Mouse (Mus musculus): ENCODE data around the gene Gm20388. TPM values are rescaled to one million over a fixed set of nuclear protein-coding genes. Genes with fewer than 3 reads are reported as not detected.
A peak's percentile ranks its signal among the peaks of the same experiment; 100 is the strongest.

The Gm20388 gene
- polyA plus RNA-seq, 1 experiment from 2014 or later, result not detected

DNA sequence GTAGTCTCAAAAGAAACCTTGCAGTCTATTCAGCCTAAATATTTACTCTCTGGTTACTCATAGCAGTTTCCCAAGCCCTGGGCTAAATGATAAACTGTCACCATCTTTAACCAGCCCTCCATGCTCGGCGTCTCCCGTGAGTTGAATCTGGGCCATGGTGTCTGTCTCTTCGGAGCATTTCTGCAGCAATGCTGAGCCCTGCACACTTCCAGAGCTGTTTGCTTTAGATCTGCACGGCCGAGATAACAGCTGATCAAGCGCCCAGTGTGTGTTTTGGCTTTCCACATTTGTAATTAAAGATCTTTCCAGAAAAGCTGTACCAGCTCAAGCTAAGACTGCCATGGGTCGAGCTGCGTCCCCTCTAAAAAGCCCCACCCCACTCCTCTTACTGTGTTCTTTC, 1068.6 kb downstream of the Gm20388 start:
- Histone ChIP-seq H3K36me3 (ENCODE audit: control insufficient read depth, insufficient read depth, low read length) (no peaks in the 10 kb centered on the region), H3K27me3 (ENCODE audit: control insufficient read depth, insufficient read depth, low read length) (peaks cover 12% of the 10 kb centered on the region), H3K4me1 (ENCODE audit: control insufficient read depth, insufficient read depth, low read length) (0 out of 2 replicates have a peak, but pooled peaks cover 4% of the 10 kb centered on the region), H3K9me3 (ENCODE audit: control insufficient read depth, low read length) (no peaks in the 10 kb centered on the region), H3K4me2 (ENCODE audit: low read depth, severe bottlenecking) (no peak overlapping the region), H3K27ac (replicated peaks; ENCODE audit: low read depth, low read length) (no peak overlapping the region), H3K9ac (ENCODE audit: low read length) (no peak overlapping the region), H3K4me3 (ENCODE audit: low read depth, low read length) (no peak overlapping the region)
- no peak for ATAC-seq (ENCODE audit: insufficient number of reproducible peaks, low FRiP score, low TSS enrichment, low read depth)
- no peak for DNase-seq (ENCODE audit: low spot score)
- WGBS, result 75% methylated on average over 9 of the region's 9 CpGs

DNA sequence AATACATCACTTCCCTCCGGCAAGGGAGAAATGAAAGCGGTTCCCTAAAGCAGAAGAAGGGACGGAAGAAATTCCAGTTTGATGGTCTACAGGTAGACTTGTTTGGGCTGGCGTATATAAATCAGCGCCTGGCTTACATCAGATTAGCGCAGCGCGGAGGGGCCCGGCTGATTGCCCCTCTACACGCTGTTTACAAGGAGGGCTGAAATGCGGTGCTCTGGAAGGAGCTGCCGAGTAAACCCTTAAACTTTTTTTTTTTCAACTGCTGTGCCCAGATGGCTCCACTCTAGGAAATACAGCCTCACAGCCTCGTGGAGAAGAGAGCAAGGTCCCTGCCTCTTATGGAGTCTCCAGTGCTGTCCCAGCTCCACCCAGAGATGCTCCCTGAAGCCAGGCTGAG, 1070.3 kb downstream of the Gm20388 start:
- Histone ChIP-seq H3K27ac (replicated peaks; ENCODE audit: low read depth, low read length) (no peak overlapping the region), H3K4me2 (ENCODE audit: low read depth, severe bottlenecking) (peak overlapping the region; percentile 28; the same call in 1 of the 2 replicates), H3K27me3 (ENCODE audit: control insufficient read depth, insufficient read depth, low read length) (0 out of 2 replicates have a peak, but pooled peaks cover 4% of the 10 kb centered on the region)

DNA sequence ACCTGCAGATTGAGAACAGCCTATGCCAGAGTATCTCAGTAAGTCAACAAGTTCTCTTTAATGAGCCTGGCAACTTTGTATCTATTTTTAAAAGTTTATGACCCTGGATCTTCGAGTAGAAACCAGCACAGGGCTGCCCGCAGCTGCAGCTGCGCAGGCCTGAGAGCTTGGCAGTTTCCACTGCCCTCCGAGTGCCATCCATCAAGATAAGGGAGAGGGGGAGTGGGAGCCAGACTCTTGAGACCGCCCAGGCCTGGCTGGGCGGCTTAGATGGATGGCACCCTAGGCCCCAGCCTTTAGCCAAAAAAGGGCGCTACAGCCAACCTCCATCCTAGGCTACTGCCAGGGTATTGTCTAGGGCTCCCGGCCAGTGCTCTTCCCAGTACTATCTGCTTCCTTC, 1074.2 kb downstream of the Gm20388 start:
- 45% methylated on average over 8 of the region's 8 CpGs for WGBS
- Histone ChIP-seq H3K9me3 (ENCODE audit: control insufficient read depth, low read length) (no peaks in the 10 kb centered on the region), H3K4me1 (ENCODE audit: control insufficient read depth, insufficient read depth, low read length) (0 out of 2 replicates have a peak, but pooled peaks cover 4% of the 10 kb centered on the region), H3K36me3 (ENCODE audit: control insufficient read depth, insufficient read depth, low read length) (no peaks in the 10 kb centered on the region), H3K27me3 (ENCODE audit: control insufficient read depth, insufficient read depth, low read length) (0 out of 2 replicates have a peak, but pooled peaks cover 7% of the 10 kb centered on the region), H3K9ac (ENCODE audit: low read length) (no peak overlapping the region), H3K4me3 (ENCODE audit: low read depth, low read length) (no peak overlapping the region), H3K4me2 (ENCODE audit: low read depth, severe bottlenecking) (no peak overlapping the region), H3K27ac (replicated peaks; ENCODE audit: low read depth, low read length) (no peak overlapping the region)
- DNase-seq (ENCODE audit: low spot score) (no peak), ATAC-seq (ENCODE audit: insufficient number of reproducible peaks, low FRiP score, low TSS enrichment, low read depth) (no peak)

More for the DNA sequence above, 1070.3 kb downstream of the Gm20388 start:
- no peak overlapping the region for H3K4me3 ChIP-seq (ENCODE audit: low read depth, low read length)
- peak; percentile 56 for DNase-seq (ENCODE audit: low spot score)
- no peak for ATAC-seq (ENCODE audit: insufficient number of reproducible peaks, low FRiP score, low TSS enrichment, low read depth)
- H3K36me3 ChIP-seq (ENCODE audit: control insufficient read depth, insufficient read depth, low read length), result no peaks in the 10 kb centered on the region
- H3K4me1 ChIP-seq (ENCODE audit: control insufficient read depth, insufficient read depth, low read length), result 0 out of 2 replicates have a peak, but pooled peaks cover 4% of the 10 kb centered on the region
- 9% methylated on average over 13 of the region's 13 CpGs for WGBS
- H3K9me3 ChIP-seq (ENCODE audit: control insufficient read depth, low read length), result no peaks in the 10 kb centered on the region
- H3K9ac ChIP-seq (ENCODE audit: low read length), result no peak overlapping the region

DNA sequence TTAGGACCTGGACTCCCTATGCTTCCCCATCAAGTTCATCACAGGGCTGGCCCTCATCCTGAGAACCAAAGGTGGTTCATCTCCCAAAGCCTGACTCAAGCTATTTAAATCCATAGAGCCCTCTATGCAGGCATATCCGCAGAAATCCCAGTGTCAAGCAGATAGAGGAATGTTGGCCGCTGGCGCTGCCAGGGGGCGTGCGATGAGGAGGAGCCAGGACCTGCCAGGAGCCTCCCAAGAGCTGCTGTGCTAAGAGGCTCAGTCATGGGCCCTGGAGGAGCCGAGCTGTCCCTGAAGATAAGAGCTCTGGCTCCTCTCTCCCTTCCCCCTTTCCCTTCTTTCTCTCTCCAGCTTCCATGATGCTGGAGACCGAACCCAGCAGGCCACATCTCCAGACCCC, 1075.4 kb downstream of the Gm20388 start:
- Histone ChIP-seq H3K9ac (ENCODE audit: low read length) (no peak overlapping the region), H3K9me3 (ENCODE audit: control insufficient read depth, low read length) (no peaks in the 10 kb centered on the region), H3K27me3 (ENCODE audit: control insufficient read depth, insufficient read depth, low read length) (0 out of 2 replicates have a peak, but pooled peaks cover 7% of the 10 kb centered on the region), H3K36me3 (ENCODE audit: control insufficient read depth, insufficient read depth, low read length) (no peaks in the 10 kb centered on the region), H3K4me3 (ENCODE audit: low read depth, low read length) (no peak overlapping the region), H3K27ac (replicated peaks; ENCODE audit: low read depth, low read length) (no peak overlapping the region), H3K4me2 (ENCODE audit: low read depth, severe bottlenecking) (no peak overlapping the region), H3K4me1 (ENCODE audit: control insufficient read depth, insufficient read depth, low read length) (0 out of 2 replicates have a peak, but pooled peaks cover 3% of the 10 kb centered on the region)
- DNase-seq (ENCODE audit: low spot score) (no peak), ATAC-seq (ENCODE audit: insufficient number of reproducible peaks, low FRiP score, low TSS enrichment, low read depth) (no peak)
- WGBS, result 86% methylated on average over 7 of the region's 7 CpGs

DNA sequence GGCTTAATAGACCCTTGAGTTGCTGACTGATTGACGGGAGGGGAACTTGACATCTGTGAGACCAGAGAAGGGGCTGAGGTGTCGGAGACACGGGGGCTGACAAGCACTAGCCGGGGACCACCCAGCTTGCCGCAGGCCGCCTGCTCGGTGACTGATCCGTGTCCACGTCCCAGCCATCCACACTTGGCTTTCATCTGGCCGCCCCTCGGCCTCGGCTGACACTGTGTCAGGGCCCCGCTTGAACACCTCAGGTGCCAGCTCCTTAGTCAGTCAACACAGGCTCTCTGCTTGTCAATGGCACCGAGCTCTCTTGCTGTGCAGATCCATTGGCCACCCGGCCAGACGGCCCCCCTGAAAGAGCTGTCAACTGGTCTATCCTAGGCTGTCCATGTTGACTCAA, 1083.1 kb downstream of the Gm20388 start:
- Histone ChIP-seq H3K4me2 (ENCODE audit: low read depth, severe bottlenecking) (no peak overlapping the region), H3K9ac (ENCODE audit: low read length) (no peak overlapping the region), H3K4me1 (ENCODE audit: control insufficient read depth, insufficient read depth, low read length) (no peaks in the 10 kb centered on the region), H3K4me3 (ENCODE audit: low read depth, low read length) (no peak overlapping the region), H3K9me3 (ENCODE audit: control insufficient read depth, low read length) (no peaks in the 10 kb centered on the region), H3K27ac (replicated peaks; ENCODE audit: low read depth, low read length) (no peak overlapping the region), H3K27me3 (ENCODE audit: control insufficient read depth, insufficient read depth, low read length) (peaks cover 6% of the 10 kb centered on the region; the same call in 1 of the 2 replicates), H3K36me3 (ENCODE audit: control insufficient read depth, insufficient read depth, low read length) (no peaks in the 10 kb centered on the region)
- ATAC-seq (ENCODE audit: insufficient number of reproducible peaks, low FRiP score, low TSS enrichment, low read depth) (no peak), DNase-seq (ENCODE audit: low spot score) (peak; percentile 49)
- WGBS, result 32% methylated on average over 16 of the region's 16 CpGs

DNA sequence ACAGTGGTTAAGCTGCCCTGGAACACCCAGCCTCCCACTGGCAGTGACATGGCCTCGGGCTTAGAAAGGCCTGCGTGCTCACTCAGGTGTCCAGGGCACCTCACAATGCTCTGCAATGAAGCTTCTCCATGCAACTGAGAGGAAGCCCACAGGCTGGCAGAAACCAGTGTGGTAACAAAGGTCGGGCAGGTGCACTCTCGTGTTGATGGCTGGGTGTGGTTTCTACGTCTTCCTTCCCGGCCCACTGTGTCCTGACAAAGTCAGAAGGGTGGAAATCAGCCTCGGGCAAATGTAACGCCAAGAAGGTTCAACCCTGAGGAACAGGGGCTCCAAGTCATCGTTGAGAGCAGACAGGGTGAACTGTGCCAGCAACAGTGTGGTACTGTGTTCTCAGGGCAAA, 1084.8 kb downstream of the Gm20388 start:
- peak overlapping the region; percentile 27; the same call in 1 of the 2 replicates for H3K9ac ChIP-seq (ENCODE audit: low read length)
- no peak for DNase-seq (ENCODE audit: low spot score)
- no peak for ATAC-seq (ENCODE audit: insufficient number of reproducible peaks, low FRiP score, low TSS enrichment, low read depth)
- no peak overlapping the region for H3K4me2 ChIP-seq (ENCODE audit: low read depth, severe bottlenecking)
- no peaks in the 10 kb centered on the region for H3K4me1 ChIP-seq (ENCODE audit: control insufficient read depth, insufficient read depth, low read length)
- H3K4me3 ChIP-seq (ENCODE audit: low read depth, low read length), result no peak overlapping the region
- no peak overlapping the region for H3K27ac ChIP-seq (replicated peaks; ENCODE audit: low read depth, low read length)
- peaks cover 6% of the 10 kb centered on the region; the same call in 1 of the 2 replicates for H3K27me3 ChIP-seq (ENCODE audit: control insufficient read depth, insufficient read depth, low read length)
- no peaks in the 10 kb centered on the region for H3K36me3 ChIP-seq (ENCODE audit: control insufficient read depth, insufficient read depth, low read length)
- 89% methylated on average over 9 of the region's 9 CpGs for WGBS
- H3K9me3 ChIP-seq (ENCODE audit: control insufficient read depth, low read length), result no peaks in the 10 kb centered on the region

DNA sequence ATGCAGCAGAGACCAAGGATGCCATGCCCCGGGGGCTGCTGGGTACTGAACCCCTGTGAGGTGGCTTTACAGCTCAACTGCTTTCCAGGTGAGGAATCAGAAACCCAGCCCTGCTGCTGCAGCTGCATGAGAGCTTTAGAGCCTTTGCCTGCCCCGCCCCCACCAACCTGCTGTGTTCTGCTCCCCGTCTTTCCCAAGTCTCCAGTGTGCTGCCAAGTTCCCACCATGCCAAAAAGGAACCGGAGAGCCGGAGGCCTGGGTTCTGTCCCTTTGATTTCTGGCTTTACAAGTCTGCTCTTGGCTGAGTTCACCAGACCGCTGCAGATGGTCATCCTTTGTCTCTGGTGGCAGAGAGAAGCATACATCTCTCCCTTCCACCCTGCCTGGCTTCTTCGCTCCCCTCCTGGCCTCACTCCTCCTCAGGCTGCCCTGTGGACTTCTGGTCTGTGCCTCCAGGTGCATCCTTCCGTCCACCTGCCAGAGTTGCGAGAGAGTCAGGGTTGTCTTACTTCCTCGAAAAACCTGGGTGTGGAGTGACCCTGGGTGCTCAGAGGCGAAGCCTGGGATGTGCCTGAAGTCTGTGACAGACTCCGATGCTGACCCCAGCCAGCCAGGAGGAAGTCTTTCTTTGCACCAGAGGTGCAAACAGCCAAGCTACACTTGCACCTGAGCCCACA, 1086.4 kb downstream of the Gm20388 start:
- no peak overlapping the region for H3K27ac ChIP-seq (replicated peaks; ENCODE audit: low read depth, low read length)
- no peaks in the 10 kb centered on the region for H3K9me3 ChIP-seq (ENCODE audit: control insufficient read depth, low read length)
- no peaks in the 10 kb centered on the region for H3K4me1 ChIP-seq (ENCODE audit: control insufficient read depth, insufficient read depth, low read length)
- H3K4me2 ChIP-seq (ENCODE audit: low read depth, severe bottlenecking), result no peak overlapping the region
- no peak overlapping the region for H3K9ac ChIP-seq (ENCODE audit: low read length)
- DNase-seq (ENCODE audit: low spot score), result no peak
- peaks cover 6% of the 10 kb centered on the region; the same call in 1 of the 2 replicates for H3K27me3 ChIP-seq (ENCODE audit: control insufficient read depth, insufficient read depth, low read length)
- no peak overlapping the region for H3K4me3 ChIP-seq (ENCODE audit: low read depth, low read length)
- 75% methylated on average over 12 of the region's 12 CpGs for WGBS
- H3K36me3 ChIP-seq (ENCODE audit: control insufficient read depth, insufficient read depth, low read length), result no peaks in the 10 kb centered on the region
- no peak for ATAC-seq (ENCODE audit: insufficient number of reproducible peaks, low FRiP score, low TSS enrichment, low read depth)

DNA sequence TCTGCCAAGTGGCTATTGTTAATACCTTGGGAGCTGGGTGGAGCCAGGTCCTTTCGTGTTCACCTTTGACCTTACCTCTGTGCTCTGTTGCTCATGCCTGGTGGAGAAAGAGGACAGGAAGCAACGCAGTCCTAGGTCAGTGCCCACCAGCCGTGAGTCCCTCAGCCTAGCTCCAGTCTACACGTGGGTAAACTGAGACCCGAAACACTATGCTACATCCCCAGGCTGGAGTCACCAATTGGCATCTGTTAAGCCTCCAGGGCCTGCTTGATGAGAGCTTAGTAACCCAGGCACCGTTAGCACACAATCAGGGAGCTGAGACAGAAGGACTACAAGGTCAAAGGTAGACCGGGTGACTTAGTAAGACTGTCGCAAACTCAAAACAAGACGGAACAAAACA, 1087.3 kb downstream of the Gm20388 start:
- Histone ChIP-seq H3K27ac (replicated peaks; ENCODE audit: low read depth, low read length) (no peak overlapping the region), H3K4me3 (ENCODE audit: low read depth, low read length) (no peak overlapping the region), H3K9me3 (ENCODE audit: control insufficient read depth, low read length) (no peaks in the 10 kb centered on the region), H3K36me3 (ENCODE audit: control insufficient read depth, insufficient read depth, low read length) (no peaks in the 10 kb centered on the region), H3K4me2 (ENCODE audit: low read depth, severe bottlenecking) (no peak overlapping the region), H3K27me3 (ENCODE audit: control insufficient read depth, insufficient read depth, low read length) (peaks cover 6% of the 10 kb centered on the region; the same call in 1 of the 2 replicates), H3K9ac (ENCODE audit: low read length) (no peak overlapping the region), H3K4me1 (ENCODE audit: control insufficient read depth, insufficient read depth, low read length) (no peaks in the 10 kb centered on the region)
- ATAC-seq (ENCODE audit: insufficient number of reproducible peaks, low FRiP score, low TSS enrichment, low read depth) (no peak), DNase-seq (ENCODE audit: low spot score) (no peak)
- 80% methylated on average over 9 of the region's 9 CpGs for WGBS
